Mouse (Mus musculus): Measurements from ENCODE around the gene Galnt18.

Gene Galnt18

DNA sequence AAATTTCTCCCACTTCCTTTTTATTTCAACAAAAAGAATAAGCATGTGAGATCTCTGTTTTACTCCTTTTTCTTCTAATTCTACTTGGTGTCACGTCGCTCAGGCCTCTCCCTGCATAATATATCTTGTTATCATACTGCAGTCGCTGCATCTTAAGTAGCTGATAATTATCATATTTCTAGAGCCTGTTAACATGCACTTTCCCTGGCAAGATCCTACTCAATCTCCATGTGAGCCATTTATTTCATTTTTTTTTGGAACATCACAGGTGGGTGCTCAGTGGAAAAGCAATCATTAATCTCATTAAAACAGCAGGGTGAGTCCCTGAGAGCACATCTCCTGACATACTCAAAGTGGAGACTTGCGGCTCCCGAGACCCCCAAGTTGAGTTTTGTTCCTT lies 143.3 kb downstream of the Galnt18 start:
- DNase-seq: no peak

DNA sequence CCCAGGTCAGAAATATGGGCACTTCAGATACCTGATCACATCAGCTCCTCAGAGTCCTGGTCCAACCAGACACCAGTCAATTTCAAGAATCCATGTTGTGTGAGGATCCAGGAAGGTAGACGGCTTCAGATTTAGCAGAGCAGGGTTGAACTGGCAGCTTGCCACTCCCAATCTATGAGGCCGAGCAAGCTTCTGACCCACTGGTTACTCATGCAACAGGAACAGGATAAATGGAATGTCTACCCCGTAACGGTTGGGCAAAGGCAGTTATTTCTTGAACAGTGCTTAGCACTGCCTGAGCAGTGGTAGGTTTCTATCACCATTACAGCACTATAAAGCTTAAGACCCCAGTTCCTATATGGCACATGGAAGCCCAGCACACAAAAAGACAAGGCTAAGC lies 148.5 kb downstream of the Galnt18 start:
- DNase-seq: no peak

DNA sequence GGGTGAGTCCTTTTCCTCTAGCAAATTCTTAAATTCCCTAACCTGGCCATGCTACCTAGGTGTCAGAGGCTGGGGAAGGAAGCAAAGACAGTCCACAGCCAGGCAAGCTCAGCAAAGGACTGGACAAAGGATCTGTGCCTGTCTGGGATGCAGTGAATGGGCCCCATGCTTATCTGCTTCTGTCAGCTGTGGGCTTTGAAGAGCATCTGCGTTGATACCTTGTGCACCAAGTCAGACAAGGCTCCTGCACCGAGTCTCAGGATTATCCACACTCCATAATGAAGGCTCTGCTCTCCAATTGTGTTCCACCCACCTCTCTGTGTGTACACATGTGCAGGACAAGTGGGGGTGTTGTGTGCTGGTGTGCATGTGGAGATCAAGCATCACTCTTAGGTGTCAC lies 153.5 kb downstream of the Galnt18 start:
- DNase-seq: no peak

GRCm38 (mm10) chr7:111625736-111626135 lies 154.0 kb downstream of the Galnt18 start:
- DNase-seq: no peak

- DNase-seq: no peak
Observed at GRCm38 (mm10) chr7:111616231-111616937, 163.4 kb downstream of the Galnt18 start.

- DNase-seq: no peak
Observed at GRCm38 (mm10) chr7:111614471-111614870, 165.3 kb downstream of the Galnt18 start.

GRCm38 (mm10) chr7:111607476-111607875 lies 172.3 kb downstream of the Galnt18 start:
- no peak for DNase-seq

DNA sequence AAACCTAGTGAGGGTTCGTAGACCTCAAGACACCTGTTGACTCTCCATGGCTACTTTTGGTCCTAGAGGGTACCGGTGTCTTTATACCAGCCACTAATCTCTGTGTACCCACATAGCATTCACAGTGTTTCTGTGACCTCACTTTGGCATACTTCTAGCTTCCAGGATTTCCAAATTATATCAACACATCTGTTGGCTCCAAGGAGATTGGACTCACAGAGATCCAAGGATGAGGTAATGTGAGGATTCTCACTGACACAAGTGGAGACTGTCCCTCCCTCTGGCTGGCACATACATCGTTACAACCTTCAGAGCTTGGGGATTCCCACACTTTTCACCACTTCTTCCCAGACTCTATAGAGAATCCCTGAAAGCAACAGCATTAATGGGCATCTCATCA lies 173.7 kb downstream of the Galnt18 start:
- DNase-seq: no peak

GRCm38 (mm10) chr7:111605663-111606062 lies 174.1 kb downstream of the Galnt18 start:
- DNase-seq: no peak

DNA sequence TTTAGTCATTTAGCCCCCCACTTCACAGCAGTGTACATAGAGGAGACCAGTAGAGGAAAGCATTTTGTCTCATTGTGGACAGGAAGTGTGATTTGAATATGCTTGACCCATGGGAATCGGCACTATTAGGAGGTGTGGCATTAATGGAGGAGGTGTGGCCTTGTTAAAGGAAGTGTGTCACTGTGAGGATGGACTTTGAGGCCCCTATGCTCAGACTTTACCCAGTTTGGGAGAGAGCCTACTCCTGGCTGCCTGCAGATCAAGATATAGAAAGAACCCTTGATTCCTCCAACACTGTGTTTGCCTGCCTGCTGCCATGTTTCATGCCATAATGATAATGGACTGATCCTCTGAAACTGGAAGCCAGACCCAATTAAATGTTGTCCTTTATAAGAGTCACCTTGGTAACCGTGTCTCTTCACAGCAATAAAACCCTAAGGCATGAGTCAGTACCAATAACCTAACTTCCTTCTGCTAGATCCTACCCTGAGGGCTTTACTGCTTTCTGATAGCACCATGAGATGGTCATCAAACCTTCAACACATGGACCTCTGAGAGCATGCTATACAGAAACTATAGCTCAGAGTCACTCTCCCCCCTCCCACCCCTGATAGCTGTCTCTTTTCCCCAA lies 175.1 kb downstream of the Galnt18 start:
- DNase-seq: no peak

DNA sequence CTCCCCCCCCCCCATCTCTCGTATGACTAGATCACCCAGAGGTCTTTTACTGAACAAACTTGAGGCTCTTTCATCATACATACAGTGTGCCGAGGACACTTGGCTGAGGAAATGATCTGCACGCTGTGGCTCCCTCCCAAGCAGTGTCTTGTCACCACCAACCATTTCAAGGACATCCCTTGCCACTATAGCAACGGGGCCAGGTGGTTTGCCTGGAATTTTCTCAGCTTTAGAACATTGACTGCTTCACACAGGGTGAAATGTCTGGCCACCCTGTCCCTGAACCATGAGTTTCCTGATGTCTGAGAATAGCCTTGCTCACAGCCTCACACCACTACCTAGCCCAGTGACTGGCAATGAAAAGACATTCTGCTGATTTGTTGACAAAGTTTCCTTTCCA lies 176.6 kb downstream of the Galnt18 start:
- DNase-seq: no peak

- DNase-seq: no peak
Observed at GRCm38 (mm10) chr7:111601339-111602067, 178.3 kb downstream of the Galnt18 start.

DNA sequence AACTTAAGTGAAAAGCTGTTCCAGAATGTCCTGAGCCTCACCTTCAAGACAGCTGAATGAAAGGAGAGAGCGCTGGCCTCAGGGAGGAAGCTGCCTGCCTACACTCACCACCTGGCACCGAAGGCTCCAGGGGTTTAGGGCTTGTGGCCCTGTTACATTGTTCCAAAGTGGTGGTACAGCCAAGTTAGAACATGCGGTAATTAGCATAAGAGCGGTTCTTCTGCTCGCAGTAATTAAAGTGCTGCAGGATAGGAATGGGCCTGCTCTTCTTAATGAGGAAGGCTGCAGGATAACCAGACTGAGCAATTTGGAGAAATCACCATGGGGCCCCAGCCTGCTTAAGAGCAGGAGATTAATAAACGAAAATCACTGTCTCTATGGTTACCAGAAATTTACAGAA lies 179.0 kb downstream of the Galnt18 start:
- DNase-seq: no peak

DNA sequence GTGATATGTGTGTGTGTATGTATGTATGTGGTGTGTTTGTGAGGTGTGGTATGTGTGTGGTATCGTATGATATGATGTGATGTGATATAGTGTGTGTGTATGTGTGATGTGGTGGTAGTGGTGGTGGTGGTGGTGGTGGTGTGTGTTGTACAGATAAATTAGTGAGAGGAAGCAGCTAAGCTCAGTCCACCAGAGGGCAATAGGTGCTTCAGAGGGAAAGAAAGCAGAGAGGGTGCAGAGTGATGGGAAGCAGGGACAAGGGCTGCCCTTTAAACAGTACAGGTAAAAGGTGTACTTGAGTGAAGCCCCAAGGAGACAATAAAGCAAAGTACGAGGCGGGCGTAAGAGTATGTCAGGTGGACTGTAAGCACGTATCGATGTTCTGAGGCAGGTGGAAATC lies 186.1 kb downstream of the Galnt18 start:
- DNase-seq: no peak

DNA sequence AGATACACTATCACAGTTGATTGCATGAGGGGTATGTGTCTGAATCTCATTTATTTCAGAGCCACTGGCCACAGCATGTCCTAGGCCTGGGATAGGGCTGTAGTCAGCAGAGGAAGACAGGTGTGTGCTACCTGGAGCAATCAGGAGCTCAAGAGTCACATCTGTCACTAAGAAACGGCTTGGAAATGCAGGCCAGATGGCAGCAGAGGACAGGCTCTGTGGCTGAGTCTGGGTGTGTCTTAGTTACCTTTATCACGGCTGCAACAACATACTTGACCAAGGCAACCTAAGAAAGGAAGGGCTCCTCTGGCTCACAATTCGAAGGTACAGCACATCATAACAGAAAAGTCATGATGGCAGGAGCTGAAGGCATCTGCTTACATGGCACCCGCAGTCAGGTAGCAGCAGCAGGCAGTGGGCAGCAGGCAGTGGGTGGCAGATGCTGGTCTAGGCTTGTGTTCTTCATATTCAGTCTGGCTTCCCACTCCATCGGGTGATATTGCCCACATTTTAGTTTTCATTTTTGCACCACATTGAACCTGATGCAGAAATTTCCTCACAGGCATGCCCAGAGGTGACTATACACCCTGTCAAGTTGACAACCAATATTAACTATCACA lies 190.2 kb downstream of the Galnt18 start:
- no peak for DNase-seq

GRCm38 (mm10) chr7:111588291-111588781 lies 191.4 kb downstream of the Galnt18 start:
- DNase-seq: no peak

DNA sequence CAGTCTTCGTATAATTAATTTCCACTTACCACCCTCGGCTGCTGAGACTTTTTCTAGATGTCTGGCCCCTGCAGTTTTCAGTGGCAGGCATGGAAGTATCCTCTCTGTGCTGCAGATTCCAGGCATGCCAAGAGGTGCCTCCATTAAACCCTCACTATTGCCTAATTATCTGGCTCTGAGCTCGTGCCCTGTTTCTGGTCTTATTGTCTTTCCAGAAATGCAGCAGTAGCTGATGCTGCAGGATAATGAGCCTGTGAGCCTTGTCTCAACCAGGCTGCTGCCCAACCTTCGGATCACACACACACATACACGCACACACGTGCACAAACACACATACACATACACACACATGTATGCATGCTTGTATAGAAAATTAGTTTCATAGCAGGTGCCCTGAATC lies 199.2 kb downstream of the Galnt18 start:
- no peak for DNase-seq

GRCm38 (mm10) chr7:111575096-111575495 lies 204.7 kb downstream of the Galnt18 start:
- DNase-seq: no peak

GRCm38 (mm10) chr7:111572336-111572735 lies 207.4 kb downstream of the Galnt18 start:
- DNase-seq: no peak

DNA sequence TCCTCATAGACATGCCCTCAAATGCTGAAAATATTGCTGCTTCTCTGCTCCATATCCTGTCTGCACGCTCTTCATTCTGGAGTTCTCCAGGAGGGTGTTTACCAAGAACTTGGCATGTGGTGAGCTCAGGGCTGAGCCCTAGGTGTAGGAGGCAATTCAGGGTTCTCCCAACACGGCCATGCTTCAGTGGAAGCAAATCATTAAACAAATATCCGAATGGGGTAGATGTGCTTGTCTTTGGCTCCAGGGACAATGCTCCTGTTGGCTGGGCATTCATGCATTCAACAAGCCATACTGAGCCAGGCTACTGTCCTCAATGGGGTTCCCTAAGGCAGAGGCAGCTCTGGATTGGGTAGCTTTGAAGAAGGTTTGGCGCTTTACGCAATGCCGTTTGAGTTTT lies 212.9 kb downstream of the Galnt18 start:
- no peak for DNase-seq

DNA sequence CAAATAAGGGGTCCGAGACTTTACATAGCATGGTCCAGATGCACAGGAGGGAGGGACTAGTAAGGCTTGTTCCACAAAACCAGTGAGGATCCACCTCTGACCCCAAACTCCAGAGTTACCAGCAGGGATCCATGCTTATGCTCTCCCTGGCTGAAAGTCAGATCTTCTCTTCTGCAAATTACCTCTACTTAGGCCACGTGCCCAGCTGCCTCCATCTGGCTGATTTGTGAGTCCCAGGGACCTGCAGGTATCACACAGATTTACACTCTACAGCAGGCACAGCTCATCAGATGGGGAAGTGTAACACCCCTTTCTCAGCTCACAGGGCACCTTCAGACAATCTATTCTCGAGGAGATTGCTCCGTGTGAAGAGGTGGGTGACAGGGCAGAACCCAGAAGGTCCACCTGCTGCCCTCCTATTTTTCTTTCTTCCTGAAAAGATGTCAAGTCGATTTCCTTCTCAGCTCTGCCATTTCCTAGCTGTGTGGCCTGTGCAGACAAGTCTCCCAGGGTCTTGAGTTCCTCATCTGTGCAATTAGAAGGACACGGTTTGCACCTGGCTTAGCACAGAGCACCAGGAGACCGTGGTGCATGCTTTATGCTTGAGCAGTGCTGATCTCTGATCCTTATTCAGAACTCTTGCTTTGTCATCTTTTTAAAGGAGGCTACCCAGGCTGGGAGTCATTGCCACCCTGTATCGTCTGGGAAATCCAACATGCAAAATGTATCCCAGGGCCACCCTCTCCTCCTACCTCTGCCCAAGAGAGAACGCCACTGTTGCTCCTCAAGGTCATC lies 216.3 kb downstream of the Galnt18 start:
- no peak for DNase-seq

DNA sequence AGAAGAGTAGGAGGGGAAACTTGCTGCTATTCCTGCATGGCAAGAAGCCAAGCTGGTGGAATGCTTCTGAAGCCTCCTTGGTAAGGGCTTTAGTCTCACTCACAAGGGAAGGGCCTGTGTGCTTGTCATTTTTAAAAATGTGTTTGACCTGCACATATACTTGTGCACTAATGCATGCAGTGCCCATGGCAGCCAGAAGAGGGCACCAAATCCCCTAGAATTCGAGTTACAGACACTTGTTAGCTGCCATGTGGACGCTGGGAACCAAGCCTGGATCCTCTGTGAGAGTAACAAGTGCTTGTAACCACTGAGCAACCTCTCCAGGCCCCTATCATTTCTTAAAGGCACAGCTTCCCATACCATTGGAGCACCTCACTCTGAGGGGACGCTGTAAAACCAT lies 219.7 kb downstream of the Galnt18 start:
- no peak for DNase-seq

DNA sequence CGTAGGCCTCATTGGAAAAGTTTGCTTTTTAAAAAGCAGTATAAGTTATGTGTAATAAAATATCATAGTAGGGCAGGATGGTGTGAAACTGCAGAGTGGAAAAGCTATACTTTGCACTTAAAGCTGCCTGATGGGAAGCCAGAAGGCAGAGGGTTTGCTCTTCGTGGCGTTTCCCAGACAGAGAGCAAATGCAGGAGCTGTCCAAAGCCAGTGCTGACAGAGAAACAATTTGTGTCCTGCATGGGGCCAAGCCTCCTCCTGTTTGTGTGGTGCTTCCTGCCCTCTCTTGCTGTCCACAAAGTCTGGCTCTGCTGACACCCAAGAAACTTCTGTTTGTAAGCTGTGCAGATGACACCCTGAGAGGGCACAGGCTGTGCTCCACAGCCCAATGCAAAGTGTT lies 220.8 kb downstream of the Galnt18 start:
- DNase-seq: no peak
